Mouse (Mus musculus): ENCODE measurements around the gene Draxin.

DNA sequence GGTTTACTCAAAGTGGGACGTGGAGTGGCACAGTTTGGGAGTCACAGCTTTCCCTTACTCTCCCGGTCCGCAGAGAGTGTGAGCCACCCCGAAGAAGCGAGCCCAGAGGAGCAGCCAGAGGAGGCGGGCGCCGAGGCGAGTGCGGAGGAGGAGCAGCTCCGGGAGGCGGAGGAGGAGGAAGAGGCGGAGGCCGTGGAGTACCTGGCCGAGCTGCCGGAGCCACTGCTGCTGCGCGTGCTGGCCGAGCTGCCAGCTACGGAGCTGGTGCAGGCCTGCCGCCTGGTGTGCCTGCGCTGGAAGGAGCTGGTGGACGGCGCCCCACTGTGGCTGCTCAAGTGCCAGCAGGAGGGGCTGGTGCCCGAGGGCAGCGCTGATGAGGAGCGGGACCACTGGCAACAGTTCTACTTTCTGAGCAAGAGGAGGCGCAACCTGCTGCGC is 33.5 kb upstream of the Draxin start:
- TF ChIP-seq CTCF (IDR thresholded peaks at IDR 0.05; ENCODE audit: extremely low read depth, insufficient read depth, insufficient read length, insufficient replicate concordance) (peak; percentile 75; the same call in 1 of the 2 replicates), POLR2A (IDR thresholded peaks at IDR 0.05; ENCODE audit: low read depth, low read length) (no peak)
